Mouse (Mus musculus) lung, postnatal 0 days (tissue): ENCODE measurements at regions not wholly inside any gene's neighbourhood (a gene's known extent, or its start where the extent isn't known, plus 50 kb on each side); places are given as distances from the start of the nearest gene placed in this dataset.
A peak's percentile ranks its signal among the peaks of the same experiment; 100 is the strongest.

Source experiments
- ATAC-seq: fragments of 200-750 bp; cut with Nextera tagmentation; 2 replicates; pipeline ENCODE4 v1.8.0; 2017; ENCODE audit warnings: moderate library complexity
- DNase-seq: peaks from one replicate; pipeline ENCODE4 v3.0.0-alpha.2; 2016; ENCODE audit warnings: low spot score
- H3K27ac ChIP-seq: fragments of 300-500 bp; sonication (generic); 2 replicates; pipeline ENCODE4 v1.5.1; 2014; ENCODE audit warnings: antibody characterized with exemption, mild to moderate bottlenecking, low read length, mixed read lengths
- H3K27me3 ChIP-seq: fragments of 300-500 bp; sonication (generic); replicated peaks from 2 replicates; pipeline ENCODE4 v1.6.1; 2014; ENCODE audit warnings: low read length, mixed read lengths; ENCODE audit not compliant: insufficient read depth
- H3K36me3 ChIP-seq: fragments of 300-500 bp; sonication (generic); 2 replicates; pipeline ENCODE4 v1.6.1; 2014; ENCODE audit warnings: low read length, mixed read lengths; ENCODE audit not compliant: insufficient read depth
- H3K4me1 ChIP-seq: fragments of 300-500 bp; sonication (generic); 2 replicates; pipeline ENCODE4 v1.6.1; 2014; ENCODE audit warnings: antibody characterized with exemption, low read depth, low read length, mixed read lengths; ENCODE audit not compliant: insufficient read depth
- H3K4me2 ChIP-seq: fragments of 300-500 bp; sonication (generic); replicated peaks from 2 replicates; pipeline ENCODE4 v1.6.1; 2014; ENCODE audit warnings: low read depth, mild to moderate bottlenecking, low read length, moderate library complexity, mixed read lengths
- H3K4me3 ChIP-seq: fragments of 300-500 bp; sonication (generic); 2 replicates; pipeline ENCODE4 v1.5.1; 2014; ENCODE audit warnings: low read depth, low read length
- H3K9ac ChIP-seq: fragments of 300-500 bp; sonication (generic); replicated peaks from 2 replicates; pipeline ENCODE4 v1.6.1; 2014; ENCODE audit warnings: low read depth, mild to moderate bottlenecking
- H3K9me3 ChIP-seq: fragments of 300-500 bp; sonication (generic); 2 replicates; pipeline ENCODE4 v1.6.1; 2016; ENCODE audit warnings: low read length, mixed read lengths
- CTCF ChIP-seq: IDR thresholded peaks from 2 replicates; pipeline ENCODE4 v1.5.1; 2016; ENCODE audit warnings: antibody characterized with exemption, mild to moderate bottlenecking
- EP300 ChIP-seq: IDR thresholded peaks from 2 replicates; pipeline ENCODE4 v1.6.1; 2016; ENCODE audit warnings: antibody characterized with exemption, mild to moderate bottlenecking, control low read depth
- WGBS: fragments of 180-500 bp; shearing (Covaris S2); extraction: QIAGEN DNeasy Blood & Tissue Kit; methylation state at CpG from one replicate; pipeline ENCODE4 v1.1.7; 2014; 5-methylcytosine and 5-hydroxymethylcytosine counted together

DNA sequence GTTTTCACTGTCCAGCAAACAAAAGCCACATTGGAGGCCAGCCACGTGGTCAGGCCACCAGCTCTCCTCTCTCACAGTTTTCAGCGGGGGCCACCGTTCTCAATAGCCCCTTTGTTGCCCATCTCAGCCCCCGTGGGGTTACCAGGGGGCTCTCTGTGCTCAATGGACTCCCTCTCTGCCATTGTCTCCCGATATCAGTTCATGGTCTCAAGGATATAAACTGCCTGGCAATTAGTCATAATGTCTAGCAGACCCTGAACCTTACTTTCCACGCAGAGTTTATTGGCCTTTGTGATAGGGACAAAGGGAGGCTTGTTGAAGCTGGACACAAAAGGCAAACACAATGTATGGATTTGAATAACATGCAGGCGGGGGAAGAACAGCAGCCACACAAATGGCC lies 345.9 kb upstream of the Maf start:
- no peaks in the 10 kb centered on the region for H3K27me3 ChIP-seq
- no peaks in the 10 kb centered on the region for H3K4me1 ChIP-seq
- H3K4me2 ChIP-seq: no peak overlapping the region
- no peak overlapping the region for H3K4me3 ChIP-seq
- no peak overlapping the region for H3K27ac ChIP-seq
- no peak for ATAC-seq
- no peaks in the 10 kb centered on the region for H3K9me3 ChIP-seq
- no peak overlapping the region for H3K9ac ChIP-seq
- no peak for DNase-seq
- no peaks in the 10 kb centered on the region for H3K36me3 ChIP-seq
- WGBS: 45% methylated on average over 7 of the region's 7 CpGs
- TF ChIP-seq CTCF: no peak
- no peak for TF ChIP-seq EP300

DNA sequence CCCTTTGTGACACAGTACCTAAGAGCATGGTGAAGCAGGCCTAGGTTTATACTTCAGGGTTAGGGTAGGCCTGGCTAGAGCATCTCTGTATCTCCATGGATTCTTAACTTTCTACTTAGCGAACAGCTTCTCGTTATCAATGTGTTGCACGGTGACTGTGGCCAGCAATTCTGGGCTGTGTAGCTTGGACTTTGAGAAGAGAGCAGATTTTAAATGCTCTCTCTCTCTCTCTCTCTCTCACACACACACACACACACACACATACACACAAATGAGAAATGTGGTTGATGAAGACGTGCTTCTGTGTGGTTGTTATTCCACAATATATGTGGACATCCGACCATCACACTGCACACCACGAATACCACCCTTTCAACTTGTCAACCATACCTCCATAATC lies 345.4 kb upstream of the Maf start:
- Histone ChIP-seq H3K4me2 (no peak overlapping the region), H3K4me3 (no peak overlapping the region), H3K27ac (no peak overlapping the region), H3K9me3 (no peaks in the 10 kb centered on the region), H3K4me1 (no peaks in the 10 kb centered on the region), H3K36me3 (no peaks in the 10 kb centered on the region), H3K9ac (no peak overlapping the region), H3K27me3 (no peaks in the 10 kb centered on the region)
- DNase-seq: no peak
- WGBS: 72% methylated on average over 6 of the region's 6 CpGs
- no peak for TF ChIP-seq CTCF
- no peak for ATAC-seq

GRCm38 (mm10) chr8:116048480-116048879 lies 340.9 kb upstream of the Maf start:
- no peak overlapping the region for H3K27ac ChIP-seq
- H3K36me3 ChIP-seq: no peaks in the 10 kb centered on the region
- H3K4me2 ChIP-seq: no peak overlapping the region
- H3K9me3 ChIP-seq: no peaks in the 10 kb centered on the region
- H3K27me3 ChIP-seq: no peaks in the 10 kb centered on the region
- no peak overlapping the region for H3K4me3 ChIP-seq
- no peaks in the 10 kb centered on the region for H3K4me1 ChIP-seq
- DNase-seq: no peak
- WGBS: 78% methylated on average over 10 of the region's 10 CpGs
- no peak overlapping the region for H3K9ac ChIP-seq
- TF ChIP-seq EP300: no peak
- no peak for TF ChIP-seq CTCF
- no peak for ATAC-seq

DNA sequence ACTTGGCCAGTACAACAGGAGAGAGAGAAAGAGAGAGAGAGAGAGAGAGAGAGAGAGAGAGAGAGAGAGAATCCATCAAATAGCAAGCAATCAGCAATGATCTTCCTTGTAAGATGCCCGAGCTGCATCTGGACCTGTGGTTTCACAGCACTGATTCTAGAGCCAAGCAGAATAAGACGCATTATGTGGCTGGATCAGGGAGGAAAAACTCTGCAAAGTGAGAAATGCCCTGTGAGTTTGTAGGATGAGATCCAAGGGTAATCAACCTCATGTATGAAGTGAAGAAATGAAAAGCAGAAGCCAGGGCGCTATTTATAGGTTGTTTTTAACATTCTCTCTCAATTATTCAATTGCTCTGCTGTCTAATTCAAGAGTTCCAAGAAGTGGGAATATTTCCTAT lies 339.3 kb upstream of the Maf start:
- peak; percentile 56; the same call in 1 of the 2 replicates for ATAC-seq
- Histone ChIP-seq H3K9ac (no peak overlapping the region), H3K9me3 (no peaks in the 10 kb centered on the region), H3K27me3 (no peaks in the 10 kb centered on the region), H3K4me2 (no peak overlapping the region), H3K4me1 (no peaks in the 10 kb centered on the region), H3K36me3 (no peaks in the 10 kb centered on the region), H3K27ac (no peak overlapping the region), H3K4me3 (no peak overlapping the region)
- no peak for TF ChIP-seq CTCF
- TF ChIP-seq EP300: no peak; the same call in 1 of the 2 replicates
- DNase-seq: peak; percentile 60
- 54% methylated on average over 3 of the region's 3 CpGs for WGBS

DNA sequence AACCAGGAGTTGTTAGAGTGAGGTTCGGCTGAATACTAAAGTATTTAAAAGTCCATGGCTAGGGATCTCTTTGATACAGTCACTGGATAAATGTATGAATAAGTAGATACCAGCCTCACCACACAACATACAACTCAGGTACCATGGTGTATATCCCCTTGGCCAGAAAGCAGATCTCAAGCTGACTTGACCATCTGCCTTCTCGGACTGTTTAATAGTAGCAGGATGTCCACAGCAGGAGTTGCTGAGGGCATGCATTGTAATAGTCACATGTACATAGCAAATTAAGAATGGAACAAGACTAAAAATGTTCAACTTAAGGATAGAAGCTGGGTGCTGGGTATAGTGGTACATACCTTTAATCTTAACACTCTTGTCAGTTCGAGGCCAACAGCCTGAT lies 337.9 kb upstream of the Maf start:
- H3K4me1 ChIP-seq: no peaks in the 10 kb centered on the region
- H3K4me3 ChIP-seq: no peak overlapping the region

GRCm38 (mm10) chr8:116043381-116043780 lies 335.8 kb upstream of the Maf start:
- Histone ChIP-seq H3K4me1 (no peaks in the 10 kb centered on the region), H3K9me3 (no peaks in the 10 kb centered on the region), H3K27ac (no peak overlapping the region), H3K4me2 (no peak overlapping the region), H3K9ac (no peak overlapping the region), H3K27me3 (no peaks in the 10 kb centered on the region), H3K36me3 (no peaks in the 10 kb centered on the region), H3K4me3 (no peak overlapping the region)
- TF ChIP-seq CTCF: no peak
- TF ChIP-seq EP300: no peak
- WGBS: 78% methylated on average over 4 of the region's 4 CpGs
- ATAC-seq (no peak), DNase-seq (no peak)

More for the DNA sequence above, 337.9 kb upstream of the Maf start:
- WGBS: 93% methylated on average over 3 of the region's 3 CpGs
- Histone ChIP-seq H3K36me3 (no peaks in the 10 kb centered on the region), H3K4me2 (no peak overlapping the region), H3K9ac (no peak overlapping the region), H3K27me3 (no peaks in the 10 kb centered on the region), H3K27ac (no peak overlapping the region), H3K9me3 (no peaks in the 10 kb centered on the region)
- no peak for ATAC-seq
- DNase-seq: no peak
- TF ChIP-seq CTCF (no peak), EP300 (no peak)

DNA sequence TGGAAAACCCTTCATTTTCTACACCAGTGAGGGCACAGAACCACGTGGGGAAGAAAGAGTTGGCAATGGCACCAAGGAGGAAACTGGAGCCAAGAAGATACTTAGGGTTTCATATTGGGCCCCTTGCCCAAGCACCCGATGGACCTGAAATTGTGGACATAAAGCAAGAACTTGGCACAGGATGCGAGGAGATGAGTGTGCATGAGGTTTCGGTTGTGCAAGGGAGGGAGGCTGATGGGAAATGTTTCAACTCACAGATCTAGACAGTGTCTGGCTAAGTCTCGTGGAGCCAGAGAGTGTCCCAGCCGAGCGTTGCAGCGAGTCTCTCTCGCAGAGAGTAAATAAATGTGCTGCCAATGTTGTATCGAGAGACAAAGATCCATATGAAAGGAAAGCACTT lies 323.4 kb upstream of the Maf start:
- Histone ChIP-seq H3K9ac (no peak overlapping the region), H3K9me3 (no peaks in the 10 kb centered on the region), H3K4me1 (no peaks in the 10 kb centered on the region), H3K4me2 (no peak overlapping the region), H3K27me3 (no peaks in the 10 kb centered on the region), H3K36me3 (no peaks in the 10 kb centered on the region), H3K4me3 (no peak overlapping the region), H3K27ac (no peak overlapping the region)
- DNase-seq: peak; percentile 53
- peak; percentile 48 for ATAC-seq
- no peak for TF ChIP-seq CTCF
- TF ChIP-seq EP300: no peak
- 51% methylated on average over 10 of the region's 10 CpGs for WGBS
